Mouse (Mus musculus) G1E (cell line): ENCODE results near the gene Gnao1.

ENCODE experiments used
- CTCF ChIP-seq: IDR thresholded peaks from 2 replicates; pipeline ENCODE4 v1.5.1; 2012; ENCODE audit warnings: low read depth, low read length, inconsistent platforms, mixed read lengths
- GATA1 ChIP-seq: IDR thresholded peaks from 2 replicates; pipeline ENCODE4 v1.6.1; 2012; ENCODE audit warnings: borderline replicate concordance, low read length, inconsistent platforms, mixed read lengths

- TF ChIP-seq CTCF (no peak), GATA1 (no peak)
These were observed 20.9 kb downstream of the Gnao1 start for GRCm38 (mm10) chr8:93830626-93831025.
